Mouse (Mus musculus) spleen, adult 2 months (tissue): ENCODE results near the gene Maml3.

ENCODE experiments used
- CTCF ChIP-seq: fragments of 200-500 bp; IDR thresholded peaks from 2 replicates; pipeline ENCODE4 v1.5.1; 2011; ENCODE audit warnings: mild to moderate bottlenecking, inconsistent platforms; ENCODE audit not compliant: insufficient read depth, insufficient read length, insufficient replicate concordance; ENCODE audit errors: extremely low read depth
- POLR2A ChIP-seq: fragments of 200-500 bp; IDR thresholded peaks from 2 replicates; pipeline ENCODE4 v1.6.1; 2011; ENCODE audit warnings: low read depth, low read length, inconsistent platforms

DNA sequence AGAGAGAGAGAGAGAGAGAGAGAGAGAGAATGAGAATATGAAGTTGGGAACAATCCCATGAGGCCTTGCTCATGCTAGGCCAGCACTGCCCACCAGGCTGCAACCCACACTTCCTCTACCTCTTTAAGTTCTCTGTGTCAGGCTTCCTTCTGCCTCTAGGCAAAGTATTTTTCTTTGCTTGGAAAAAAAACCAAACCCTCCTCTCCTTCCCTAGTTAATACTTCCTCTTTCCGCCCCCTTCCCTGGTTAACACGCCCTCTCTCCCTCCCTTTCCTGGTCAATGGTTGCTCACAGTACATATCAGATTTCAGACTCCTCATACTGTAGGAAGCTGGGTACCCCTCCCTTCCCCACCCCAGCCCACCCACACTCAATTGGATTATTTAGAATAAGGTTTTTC lies 245.7 kb downstream of the Maml3 start:
- TF ChIP-seq CTCF (no peak), POLR2A (no peak)
